Mouse (Mus musculus) heart, postnatal 0 days (tissue): ENCODE results near the gene M1ap. TPM values are rescaled to one million over a fixed set of nuclear protein-coding genes. Genes with fewer than 3 reads are reported as not detected.

ENCODE experiments used
- ATAC-seq: fragments of 200-750 bp; cut with Nextera tagmentation; 2 replicates; pipeline ENCODE4 v1.8.0; 2017; ENCODE audit warnings: low read depth, moderate number of reproducible peaks, moderate library complexity; ENCODE audit not compliant: insufficient read depth
- DNase-seq: peaks from one replicate; pipeline ENCODE4 v3.0.0-alpha.2; 2016; ENCODE audit warnings: low spot score
- H3K27ac ChIP-seq: fragments of 300-500 bp; sonication (generic); 2 replicates; pipeline ENCODE4 v1.5.1; 2014; ENCODE audit warnings: low read depth, mild to moderate bottlenecking
- H3K27me3 ChIP-seq: fragments of 300-500 bp; sonication (generic); 2 replicates; pipeline ENCODE4 v1.6.1; 2014; ENCODE audit warnings: low read length, mixed read lengths; ENCODE audit not compliant: control insufficient read depth, insufficient read depth
- H3K36me3 ChIP-seq: fragments of 300-500 bp; sonication (generic); replicated peaks from 2 replicates; pipeline ENCODE4 v1.6.1; 2014; ENCODE audit warnings: low read length, mixed read lengths; ENCODE audit not compliant: control insufficient read depth, insufficient read depth
- H3K4me1 ChIP-seq: fragments of 300-500 bp; sonication (generic); 2 replicates; pipeline ENCODE4 v1.6.1; 2014; ENCODE audit warnings: antibody characterized with exemption; ENCODE audit not compliant: control insufficient read depth, insufficient read depth
- H3K4me2 ChIP-seq: fragments of 300-500 bp; sonication (generic); 2 replicates; pipeline ENCODE4 v1.6.1; 2014; ENCODE audit warnings: low read depth, mild to moderate bottlenecking, low read length, moderate library complexity
- H3K4me3 ChIP-seq: fragments of 300-500 bp; sonication (generic); 2 replicates; pipeline ENCODE4 v1.5.1; 2014; ENCODE audit warnings: low read depth, low read length
- H3K9ac ChIP-seq: fragments of 300-500 bp; sonication (generic); replicated peaks from 2 replicates; pipeline ENCODE4 v1.6.1; 2014; ENCODE audit warnings: low read depth, low read length, mixed read lengths
- H3K9me3 ChIP-seq: fragments of 300-500 bp; sonication (generic); replicated peaks from 2 replicates; pipeline ENCODE4 v1.6.1; 2016; ENCODE audit warnings: low read length; ENCODE audit not compliant: control insufficient read depth
- CTCF ChIP-seq: IDR thresholded peaks from 2 replicates; pipeline ENCODE4 v1.5.1; 2016; ENCODE audit warnings: antibody characterized with exemption, control low read depth, low read depth
- EP300 ChIP-seq: IDR thresholded peaks from 2 replicates; pipeline ENCODE4 v1.6.1; 2016; ENCODE audit warnings: antibody characterized with exemption, low read depth
- WGBS: fragments of 180-500 bp; shearing (Covaris S2); extraction: QIAGEN DNeasy Blood & Tissue Kit; methylation state at CpG from one replicate; pipeline ENCODE4 v1.1.7; 2014; 5-methylcytosine and 5-hydroxymethylcytosine counted together
- polyA plus RNA-seq: library from polyadenylated mRNA; unstranded; fragments of >200 nt; fragmentation: Nextera tagmentation; extraction: Ambion mirVana; gene quantifications from 2 replicates; pipeline ENCODE4 v1.2.1, GENCODE M21; 2015
- total RNA-seq: library from RNA; depleted of rRNA; stranded (reverse); fragments of >200 nt; gene quantifications from 2 replicates; pipeline ENCODE4 v1.2.3, GENCODE M21; 2014; ENCODE audit warnings: low replicate concordance

Gene M1ap
- total and polyA plus RNA-seq, 2 experiments from 2014 or later = 0.75 TPM; not detected in 1

DNA sequence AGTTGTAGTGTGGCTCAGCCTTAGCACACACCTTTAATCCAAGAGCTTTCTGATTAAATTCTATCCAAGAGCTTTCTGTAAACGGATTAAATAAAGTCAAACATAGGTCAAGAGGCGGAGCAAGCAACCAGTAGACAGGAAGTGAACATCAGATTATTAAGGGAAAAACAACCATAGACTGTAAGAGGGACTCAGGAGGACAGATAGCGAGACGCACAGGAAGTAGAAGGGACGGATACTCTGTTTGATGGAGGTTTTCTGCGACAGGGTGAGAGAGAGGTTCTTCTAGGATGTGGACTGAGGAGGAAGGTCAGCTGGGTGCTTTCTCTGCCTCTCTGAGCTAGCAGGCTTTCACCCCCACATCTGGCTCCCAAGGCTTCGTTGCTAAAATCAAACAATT is 63.3 kb downstream of the M1ap start:
- TF ChIP-seq CTCF (no peak), EP300 (no peak)
- H3K4me1 ChIP-seq = peaks cover 7% of the 10 kb centered on the region; the same call in 1 of the 2 replicates
- H3K36me3 ChIP-seq = no peaks in the 10 kb centered on the region
- H3K4me3 ChIP-seq = no peak overlapping the region
- H3K27ac ChIP-seq = no peak overlapping the region
- H3K9ac ChIP-seq = no peak overlapping the region
- DNase-seq = no peak
- no peak overlapping the region for H3K4me2 ChIP-seq
- no peaks in the 10 kb centered on the region for H3K9me3 ChIP-seq
- WGBS = 49% methylated on average over 7 of the region's 7 CpGs
- no peak for ATAC-seq
- H3K27me3 ChIP-seq = no peaks in the 10 kb centered on the region

GRCm38 (mm10) chr6:83011255-83011654 is 64.6 kb downstream of the M1ap start:
- Histone ChIP-seq H3K9ac (no peak overlapping the region), H3K27ac (no peak overlapping the region), H3K4me3 (no peak overlapping the region), H3K27me3 (no peaks in the 10 kb centered on the region), H3K4me1 (0 out of 2 replicates have a peak, but pooled peaks cover 3% of the 10 kb centered on the region), H3K4me2 (no peak overlapping the region), H3K9me3 (no peaks in the 10 kb centered on the region), H3K36me3 (no peaks in the 10 kb centered on the region)
- WGBS = 83% methylated on average over 7 of the region's 7 CpGs
- no peak for TF ChIP-seq CTCF
- TF ChIP-seq EP300 = no peak
- ATAC-seq (no peak), DNase-seq (no peak)

DNA sequence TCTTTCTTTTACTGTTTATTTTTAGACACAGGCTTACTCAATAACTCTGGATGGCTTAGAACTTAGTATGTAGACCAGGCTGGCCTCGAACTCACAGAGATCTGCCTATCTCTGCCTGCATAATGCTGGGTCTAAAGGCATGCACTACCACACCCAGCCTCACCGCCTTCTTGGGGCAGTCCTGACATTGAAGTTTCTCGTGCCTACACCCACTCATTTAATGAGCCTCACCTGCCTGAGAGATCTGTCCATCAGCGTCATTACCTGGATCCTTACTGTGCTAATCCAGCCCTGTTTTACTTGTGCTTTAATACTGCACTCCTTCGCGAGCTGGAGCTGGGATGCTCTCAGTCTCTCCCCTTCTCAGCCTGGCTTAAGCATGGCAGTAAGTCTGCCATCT is 65.1 kb downstream of the M1ap start:
- DNase-seq (no peak), ATAC-seq (no peak)
- Histone ChIP-seq H3K9me3 (no peaks in the 10 kb centered on the region), H3K27me3 (no peaks in the 10 kb centered on the region), H3K36me3 (no peaks in the 10 kb centered on the region), H3K4me3 (no peak overlapping the region), H3K4me2 (no peak overlapping the region), H3K4me1 (0 out of 2 replicates have a peak, but pooled peaks cover 3% of the 10 kb centered on the region), H3K27ac (no peak overlapping the region), H3K9ac (no peak overlapping the region)
- TF ChIP-seq CTCF (no peak), EP300 (no peak)
- whole genome bisulfite sequencing = 80% methylated on average over 6 of the region's 6 CpGs

GRCm38 (mm10) chr6:83013444-83013843 is 66.7 kb downstream of the M1ap start:
- no peak overlapping the region for H3K4me3 ChIP-seq
- 0 out of 2 replicates have a peak, but pooled peaks cover 3% of the 10 kb centered on the region for H3K4me1 ChIP-seq
- no peak overlapping the region for H3K9ac ChIP-seq
- no peak for DNase-seq
- 73% methylated on average over 5 of the region's 5 CpGs for WGBS
- H3K36me3 ChIP-seq = no peaks in the 10 kb centered on the region
- H3K27me3 ChIP-seq = no peaks in the 10 kb centered on the region
- no peaks in the 10 kb centered on the region for H3K9me3 ChIP-seq
- H3K4me2 ChIP-seq = no peak overlapping the region
- no peak for ATAC-seq
- H3K27ac ChIP-seq = no peak overlapping the region
- TF ChIP-seq EP300 (no peak), CTCF (no peak)

- 40% methylated on average over 12 of the region's 12 CpGs for WGBS
- Histone ChIP-seq H3K4me1 (0 out of 2 replicates have a peak, but pooled peaks cover 3% of the 10 kb centered on the region), H3K9me3 (no peaks in the 10 kb centered on the region), H3K4me2 (no peak overlapping the region), H3K36me3 (no peaks in the 10 kb centered on the region), H3K27me3 (no peaks in the 10 kb centered on the region), H3K27ac (no peak overlapping the region), H3K9ac (no peak overlapping the region; the same call in 1 of the 2 replicates), H3K4me3 (no peak overlapping the region)
- ATAC-seq (no peak), DNase-seq (no peak)
- TF ChIP-seq CTCF (no peak), EP300 (no peak)
These were observed 68.1 kb downstream of the M1ap start for GRCm38 (mm10) chr6:83014482-83015466.
